Mouse (Mus musculus) ES-Bruce4 (cell line): Measurements from ENCODE around the gene Nox1. TPM values are rescaled to one million over a fixed set of nuclear protein-coding genes. Genes with fewer than 3 reads are reported as not detected.
A peak's percentile ranks its signal among the peaks of the same experiment; 100 is the strongest.

Experiments
- H3K27ac ChIP-seq: 2 replicates; pipeline ENCODE4 v1.5.1; 2012; ENCODE audit warnings: low read length, inconsistent platforms; ENCODE audit not compliant: insufficient read depth
- H3K27me3 ChIP-seq: 2 replicates; pipeline ENCODE4 v1.6.1; 2012; ENCODE audit warnings: mild to moderate bottlenecking, low read length, inconsistent platforms; ENCODE audit not compliant: control insufficient read depth, poor library complexity, insufficient read depth, severe bottlenecking
- H3K36me3 ChIP-seq: 2 replicates; pipeline ENCODE4 v1.6.1; 2012; ENCODE audit warnings: inconsistent platforms, mild to moderate bottlenecking, low read length, moderate library complexity; ENCODE audit not compliant: control insufficient read depth, poor library complexity, insufficient read depth, severe bottlenecking
- H3K4me1 ChIP-seq: one replicate; pipeline ENCODE4 v1.8.1; 2011; ENCODE audit warnings: low read length; ENCODE audit not compliant: control insufficient read depth, insufficient read depth
- H3K4me3 ChIP-seq: 2 replicates; pipeline ENCODE4 v1.5.1; 2011; ENCODE audit warnings: low read depth, mild to moderate bottlenecking, low read length
- H3K9ac ChIP-seq: 2 replicates; pipeline ENCODE4 v1.6.1; 2012; ENCODE audit warnings: low read depth, mild to moderate bottlenecking, inconsistent platforms; ENCODE audit not compliant: poor library complexity, severe bottlenecking
- H3K9me3 ChIP-seq: replicated peaks from 2 replicates; pipeline ENCODE4 v1.6.1; 2012; ENCODE audit warnings: mild to moderate bottlenecking, low read length, inconsistent platforms; ENCODE audit not compliant: control insufficient read depth, poor library complexity, insufficient read depth, severe bottlenecking
- CTCF ChIP-seq: IDR thresholded peaks from one replicate; pipeline ENCODE4 v1.8.1; 2011; ENCODE audit warnings: low read depth, low read length
- EP300 ChIP-seq: IDR thresholded peaks from 2 replicates; pipeline ENCODE4 v1.6.1; 2011; ENCODE audit warnings: low read depth, low read length; ENCODE audit not compliant: insufficient read depth
- POLR2A ChIP-seq: IDR thresholded peaks from one replicate; pipeline ENCODE4 v1.8.1; 2011; ENCODE audit warnings: low read length; ENCODE audit not compliant: insufficient read depth
- polyA plus RNA-seq: library from polyadenylated mRNA; stranded (reverse); fragments of >200 nt; gene quantifications from 2 replicates; pipeline ENCODE4 v1.2.4, GENCODE M21; 2011; ENCODE audit warnings: low read depth; ENCODE audit not compliant: missing spikeins, insufficient read depth, insufficient read length

Gene Nox1
- polyA plus RNA-seq, 1 experiment, result not detected

GRCm38 (mm10) chrX:134128549-134128948, 93.2 kb downstream of the Nox1 start:
- no peaks in the 10 kb centered on the region for H3K36me3 ChIP-seq
- no peak overlapping the region for H3K9ac ChIP-seq
- no peaks in the 10 kb centered on the region for H3K9me3 ChIP-seq
- no peaks in the 10 kb centered on the region for H3K4me1 ChIP-seq
- no peak overlapping the region for H3K27ac ChIP-seq
- TF ChIP-seq POLR2A (no peak), CTCF (no peak), EP300 (no peak)
- no peaks in the 10 kb centered on the region for H3K27me3 ChIP-seq
- no peak overlapping the region for H3K4me3 ChIP-seq

GRCm38 (mm10) chrX:134116417-134116816, 105.3 kb downstream of the Nox1 start:
- Histone ChIP-seq H3K4me1 (no peaks in the 10 kb centered on the region), H3K9ac (no peak overlapping the region), H3K27me3 (no peaks in the 10 kb centered on the region), H3K4me3 (no peak overlapping the region), H3K27ac (no peak overlapping the region), H3K36me3 (no peaks in the 10 kb centered on the region), H3K9me3 (no peaks in the 10 kb centered on the region)
- no peak for TF ChIP-seq POLR2A
- no peak for TF ChIP-seq CTCF
- TF ChIP-seq EP300, result no peak

GRCm38 (mm10) chrX:134111767-134112166, 110.0 kb downstream of the Nox1 start:
- no peak overlapping the region for H3K9ac ChIP-seq
- no peak for TF ChIP-seq EP300
- no peak for TF ChIP-seq CTCF
- no peak for TF ChIP-seq POLR2A
- H3K27ac ChIP-seq, result no peak overlapping the region
- no peak overlapping the region for H3K4me3 ChIP-seq
- no peaks in the 10 kb centered on the region for H3K9me3 ChIP-seq
- no peaks in the 10 kb centered on the region for H3K36me3 ChIP-seq
- no peaks in the 10 kb centered on the region for H3K4me1 ChIP-seq
- no peaks in the 10 kb centered on the region for H3K27me3 ChIP-seq

GRCm38 (mm10) chrX:134102641-134103040, 119.1 kb downstream of the Nox1 start:
- TF ChIP-seq POLR2A, result no peak
- TF ChIP-seq CTCF, result no peak
- TF ChIP-seq EP300, result no peak
- H3K4me3 ChIP-seq, result no peak overlapping the region
- no peak overlapping the region for H3K9ac ChIP-seq
- H3K36me3 ChIP-seq, result no peaks in the 10 kb centered on the region
- H3K4me1 ChIP-seq, result no peaks in the 10 kb centered on the region
- H3K27me3 ChIP-seq, result no peaks in the 10 kb centered on the region
- H3K9me3 ChIP-seq, result no peaks in the 10 kb centered on the region
- H3K27ac ChIP-seq, result no peak overlapping the region

- Histone ChIP-seq H3K9ac (no peak overlapping the region), H3K4me3 (no peak overlapping the region), H3K27ac (no peak overlapping the region), H3K9me3 (no peaks in the 10 kb centered on the region), H3K27me3 (no peaks in the 10 kb centered on the region), H3K36me3 (peaks cover 6% of the 10 kb centered on the region), H3K4me1 (no peaks in the 10 kb centered on the region)
- TF ChIP-seq CTCF (no peak), EP300 (no peak), POLR2A (no peak)
Measured at GRCm38 (mm10) chrX:134085453-134085852, 136.3 kb downstream of the Nox1 start.

- Histone ChIP-seq H3K9me3 (no peaks in the 10 kb centered on the region), H3K27ac (peak overlapping the region; percentile 64), H3K4me1 (no peaks in the 10 kb centered on the region), H3K27me3 (no peaks in the 10 kb centered on the region), H3K4me3 (peak overlapping the region; percentile 71), H3K9ac (peak overlapping the region; percentile 90), H3K36me3 (peaks cover 18% of the 10 kb centered on the region)
- no peak for TF ChIP-seq CTCF
- TF ChIP-seq POLR2A, result no peak
Measured at GRCm38 (mm10) chrX:134059764-134060163, 162.0 kb downstream of the Nox1 start.
